Mouse (Mus musculus): ENCODE results near the gene Phldb1. TPM values are rescaled to one million over a fixed set of nuclear protein-coding genes. Genes with fewer than 3 reads are reported as not detected.

The Phldb1 gene
- polyA plus RNA-seq, 1 experiment = 8.4 TPM

GRCm38 (mm10) chr9:44748473-44748872 lies 13.5 kb upstream of the Phldb1 start:
- 93% methylated on average over 7 of the region's 7 CpGs for WGBS
- Histone ChIP-seq H3K4me3 (replicated peaks; ENCODE audit: control insufficient read depth, low read depth, low read length) (no peak overlapping the region), H3K4me1 (ENCODE audit: control insufficient read depth, insufficient read depth, low read length) (no peaks in the 10 kb centered on the region), H3K27ac (ENCODE audit: control insufficient read depth, insufficient read depth, low read depth, low read length, poor library complexity) (no peak overlapping the region)
- TF ChIP-seq POLR2A (IDR thresholded peaks at IDR 0.05; ENCODE audit: borderline replicate concordance, control insufficient read depth, low read depth, low read length) (no peak), CTCF (IDR thresholded peaks at IDR 0.05; ENCODE audit: control insufficient read depth, insufficient read depth, low read length) (no peak)

GRCm38 (mm10) chr9:44747341-44747740 lies 12.3 kb upstream of the Phldb1 start:
- H3K27ac ChIP-seq (ENCODE audit: control insufficient read depth, insufficient read depth, low read depth, low read length, poor library complexity) = no peak overlapping the region
- no peaks in the 10 kb centered on the region for H3K4me1 ChIP-seq (ENCODE audit: control insufficient read depth, insufficient read depth, low read length)
- no peak overlapping the region for H3K4me3 ChIP-seq (replicated peaks; ENCODE audit: control insufficient read depth, low read depth, low read length)
- 87% methylated on average over 3 of the region's 3 CpGs for WGBS
- TF ChIP-seq POLR2A (IDR thresholded peaks at IDR 0.05; ENCODE audit: borderline replicate concordance, control insufficient read depth, low read depth, low read length) (no peak), CTCF (IDR thresholded peaks at IDR 0.05; ENCODE audit: control insufficient read depth, insufficient read depth, low read length) (no peak)

DNA sequence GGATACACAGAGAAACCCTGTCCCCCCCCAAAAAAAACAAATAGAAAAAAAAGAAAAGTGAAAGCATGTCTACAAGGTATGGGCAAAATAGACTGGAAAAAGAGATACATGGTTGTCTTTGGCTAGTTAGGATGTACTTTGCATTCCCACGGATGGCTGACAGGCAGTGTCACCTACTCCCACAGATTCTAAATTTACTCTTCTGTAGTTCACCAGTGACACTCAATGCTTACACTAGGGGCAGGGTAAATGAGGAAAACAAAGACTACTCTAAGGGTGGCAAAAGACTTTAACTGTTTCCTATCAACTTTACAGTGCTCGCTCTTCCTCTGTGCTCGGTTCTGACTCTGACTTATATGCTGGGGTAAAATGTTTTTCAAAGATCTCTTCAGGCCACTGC lies 11.7 kb upstream of the Phldb1 start:
- Histone ChIP-seq H3K4me3 (replicated peaks; ENCODE audit: control insufficient read depth, low read depth, low read length) (no peak overlapping the region), H3K27ac (ENCODE audit: control insufficient read depth, insufficient read depth, low read depth, low read length, poor library complexity) (no peak overlapping the region), H3K4me1 (ENCODE audit: control insufficient read depth, insufficient read depth, low read length) (no peaks in the 10 kb centered on the region)
- 85% methylated on average over 3 of the region's 3 CpGs for WGBS
- TF ChIP-seq POLR2A (IDR thresholded peaks at IDR 0.05; ENCODE audit: borderline replicate concordance, control insufficient read depth, low read depth, low read length) (no peak), CTCF (IDR thresholded peaks at IDR 0.05; ENCODE audit: control insufficient read depth, insufficient read depth, low read length) (no peak)

DNA sequence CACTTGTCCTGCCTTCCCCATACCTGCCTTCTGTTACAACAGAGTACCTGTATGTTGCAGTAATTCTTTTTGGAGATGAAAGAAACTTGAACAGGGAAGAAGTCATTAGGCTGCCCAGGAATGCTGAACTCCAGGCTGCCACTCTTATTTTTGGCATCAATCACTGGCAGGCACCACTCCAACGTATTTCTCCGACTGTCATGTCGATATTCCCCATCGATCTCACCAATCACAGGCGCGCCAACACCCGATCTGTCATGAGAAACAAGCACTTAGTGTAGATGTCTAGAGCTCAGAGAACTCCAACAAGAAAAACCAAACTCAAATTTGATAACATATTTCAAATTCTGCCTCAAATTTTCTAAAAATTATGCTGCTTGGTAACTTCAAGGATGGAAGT lies 10.4 kb upstream of the Phldb1 start:
- H3K4me3 ChIP-seq (replicated peaks; ENCODE audit: control insufficient read depth, low read depth, low read length) = no peak overlapping the region
- H3K4me1 ChIP-seq (ENCODE audit: control insufficient read depth, insufficient read depth, low read length) = no peaks in the 10 kb centered on the region
- TF ChIP-seq POLR2A (IDR thresholded peaks at IDR 0.05; ENCODE audit: borderline replicate concordance, control insufficient read depth, low read depth, low read length) (no peak), CTCF (IDR thresholded peaks at IDR 0.05; ENCODE audit: control insufficient read depth, insufficient read depth, low read length) (no peak)
- WGBS = 89% methylated on average over 7 of the region's 7 CpGs
- H3K27ac ChIP-seq (ENCODE audit: control insufficient read depth, insufficient read depth, low read depth, low read length, poor library complexity) = no peak overlapping the region

DNA sequence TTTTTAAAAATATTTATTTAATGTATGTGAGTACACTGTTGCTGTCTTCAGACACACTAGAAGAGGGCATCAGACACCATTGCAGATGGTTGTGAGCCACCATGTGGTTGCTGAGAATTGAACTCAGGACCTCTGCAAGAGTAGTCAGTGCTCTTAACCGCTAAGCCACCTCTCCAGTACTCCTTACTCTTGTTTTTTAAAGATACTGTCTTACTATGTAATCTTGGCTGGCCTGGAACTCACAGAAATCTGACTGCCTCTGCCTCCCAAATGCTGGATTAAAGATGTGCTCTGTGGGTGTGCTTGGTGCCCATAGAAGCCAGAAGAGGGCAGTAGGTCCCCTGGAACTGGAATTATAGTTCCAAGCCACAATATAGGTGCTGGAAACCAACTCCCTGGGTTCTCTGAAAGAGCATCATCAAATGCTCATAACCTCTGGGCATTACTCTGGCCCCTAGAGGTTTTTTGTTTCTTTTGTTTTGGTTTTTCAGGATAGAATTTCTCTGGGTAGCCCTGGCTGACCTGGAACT lies 5.7 kb upstream of the Phldb1 start:
- WGBS = 91% methylated on average over 1 of the region's 1 CpGs
- Histone ChIP-seq H3K4me3 (replicated peaks; ENCODE audit: control insufficient read depth, low read depth, low read length) (no peak overlapping the region), H3K27ac (ENCODE audit: control insufficient read depth, insufficient read depth, low read depth, low read length, poor library complexity) (no peak overlapping the region), H3K4me1 (ENCODE audit: control insufficient read depth, insufficient read depth, low read length) (no peaks in the 10 kb centered on the region)
- TF ChIP-seq CTCF (IDR thresholded peaks at IDR 0.05; ENCODE audit: control insufficient read depth, insufficient read depth, low read length) (no peak), POLR2A (IDR thresholded peaks at IDR 0.05; ENCODE audit: borderline replicate concordance, control insufficient read depth, low read depth, low read length) (no peak)

GRCm38 (mm10) chr9:44737240-44737949 lies 2.4 kb upstream of the Phldb1 start:
- no peak overlapping the region for H3K4me3 ChIP-seq (replicated peaks; ENCODE audit: control insufficient read depth, low read depth, low read length)
- peaks cover 2% of the 10 kb centered on the region for H3K4me1 ChIP-seq (ENCODE audit: control insufficient read depth, insufficient read depth, low read length)
- no peak for TF ChIP-seq POLR2A (IDR thresholded peaks at IDR 0.05; ENCODE audit: borderline replicate concordance, control insufficient read depth, low read depth, low read length)
- no peak for TF ChIP-seq CTCF (IDR thresholded peaks at IDR 0.05; ENCODE audit: control insufficient read depth, insufficient read depth, low read length)
- WGBS = 46% methylated on average over 8 of the region's 8 CpGs
- H3K27ac ChIP-seq (ENCODE audit: control insufficient read depth, insufficient read depth, low read depth, low read length, poor library complexity) = no peak overlapping the region

GRCm38 (mm10) chr9:44736301-44736700 lies 1.3 kb upstream of the Phldb1 start:
- Histone ChIP-seq H3K27ac (ENCODE audit: control insufficient read depth, insufficient read depth, low read depth, low read length, poor library complexity) (no peak overlapping the region), H3K4me3 (replicated peaks; ENCODE audit: control insufficient read depth, low read depth, low read length) (no peak overlapping the region), H3K4me1 (ENCODE audit: control insufficient read depth, insufficient read depth, low read length) (peaks cover 2% of the 10 kb centered on the region)
- WGBS = 62% methylated on average over 2 of the region's 2 CpGs
- TF ChIP-seq CTCF (IDR thresholded peaks at IDR 0.05; ENCODE audit: control insufficient read depth, insufficient read depth, low read length) = no peak

GRCm38 (mm10) chr9:44735886-44736285 lies 888 bp upstream of the Phldb1 start:
- Histone ChIP-seq H3K27ac (ENCODE audit: control insufficient read depth, insufficient read depth, low read depth, low read length, poor library complexity) (no peak overlapping the region), H3K4me3 (replicated peaks; ENCODE audit: control insufficient read depth, low read depth, low read length) (no peak overlapping the region), H3K4me1 (ENCODE audit: control insufficient read depth, insufficient read depth, low read length) (peaks cover 2% of the 10 kb centered on the region)
- WGBS = 81% methylated on average over 6 of the region's 6 CpGs
- no peak for TF ChIP-seq POLR2A (IDR thresholded peaks at IDR 0.05; ENCODE audit: borderline replicate concordance, control insufficient read depth, low read depth, low read length)
- TF ChIP-seq CTCF (IDR thresholded peaks at IDR 0.05; ENCODE audit: control insufficient read depth, insufficient read depth, low read length) = no peak

Measured in bone marrow, adult 2 months (tissue).